Mouse (Mus musculus) heart, postnatal 10 days (tissue): ENCODE results near the gene 4930426L09Rik. TPM values are rescaled to one million over a fixed set of nuclear protein-coding genes. Genes with fewer than 3 reads are reported as not detected.

Source experiments
- DNase-seq, 2 experiments: peaks; one replicate each; pipeline ENCODE4 v3.0.0; 2021
- intact Hi-C: fragments of 180-260 bp; cut with DNase I; formaldehyde crosslinking; loops from one replicate; pipeline ENCODE4 v1.15.1; 2025
- total RNA-seq, 2 experiments: library from RNA; stranded (reverse); gene quantifications; 2 replicates each; pipeline ENCODE4 v1.2.3; 2021

4930426L09Rik gene
- total RNA-seq = under 1 TPM; 0.22 to 0.53 TPM

DNA sequence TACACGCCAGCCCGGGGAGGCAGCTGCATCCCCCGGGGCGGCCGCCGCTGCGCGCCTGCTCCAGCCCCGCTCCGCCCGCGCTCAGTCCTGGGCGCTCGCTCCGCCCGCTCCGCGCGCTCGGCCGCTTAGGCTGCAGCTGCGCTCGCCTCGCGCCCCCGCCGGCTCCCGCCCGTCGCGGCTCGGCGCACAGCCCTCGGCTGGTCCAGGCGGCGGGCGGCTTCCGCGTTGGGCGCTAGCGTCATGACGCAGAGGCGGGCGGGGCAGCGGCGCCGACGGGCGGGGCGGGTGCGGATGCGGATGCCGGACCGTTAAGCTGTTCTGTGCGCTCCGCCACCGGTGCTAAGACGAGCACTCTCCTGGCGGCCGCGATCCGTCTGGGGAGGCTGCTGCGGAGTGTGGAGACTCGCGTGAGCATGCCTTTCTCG is at the start of gene 4930426L09Rik, which contains the start of gene Pip4k2a:
4930426L09Rik (plus strand) TSS at position 290 of the 425 bp plus-strand sequence.
Pip4k2a (minus strand) TSS at position 73 of the 425 bp plus-strand sequence.
- intact Hi-C loops = loop anchor here (5.0 kb wide), 4 partner anchors 46 to 411 kb away; no protein-coding TSS in a partner anchor
- DNase-seq = peak; percentile 93 to 95

DNA sequence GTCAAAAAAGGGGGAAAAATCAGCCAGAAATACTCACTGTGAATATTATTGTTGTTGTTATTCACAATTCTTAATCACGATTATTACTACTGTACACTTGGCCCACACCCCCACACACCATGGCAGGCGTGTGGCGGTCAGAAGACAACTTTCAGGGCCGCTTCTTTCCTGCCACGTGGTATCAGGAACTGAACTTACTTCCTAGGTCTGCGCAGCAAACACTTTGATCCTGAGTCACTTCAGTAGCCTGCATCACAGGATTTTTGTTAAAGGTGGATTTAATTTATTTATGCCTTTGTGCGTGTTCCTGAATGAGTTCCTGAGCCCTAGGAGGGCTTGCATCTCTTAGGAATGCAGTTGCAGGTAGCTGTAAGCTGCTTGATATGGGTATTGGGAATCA is 49.4 kb upstream of the 4930426L09Rik start:
- DNase-seq = no peak
- intact Hi-C loops = no loop called here

DNA sequence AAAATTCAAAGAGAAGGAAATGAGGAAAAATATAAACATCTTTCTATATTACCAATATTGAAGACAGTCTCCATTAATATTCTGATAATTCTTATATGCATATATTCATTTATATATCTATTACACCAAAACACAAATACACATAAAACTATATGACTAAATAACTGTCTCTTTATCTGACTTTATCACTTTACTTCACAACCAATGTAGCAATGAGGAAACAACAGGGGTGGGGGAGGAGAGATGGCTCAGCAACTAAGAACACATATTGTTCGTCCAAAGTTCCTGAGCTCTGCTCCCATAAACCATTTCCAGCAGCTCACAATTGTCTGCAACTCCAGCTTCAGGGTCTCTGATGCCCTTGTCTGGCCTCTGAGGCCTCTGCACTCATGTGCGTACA is 47.4 kb upstream of the 4930426L09Rik start:
- intact Hi-C loops = loop anchor here (5.0 kb wide), 1 partner anchor 47 kb away; the partner anchor contains the start of genes 4930426L09Rik and Pip4k2a

DNA sequence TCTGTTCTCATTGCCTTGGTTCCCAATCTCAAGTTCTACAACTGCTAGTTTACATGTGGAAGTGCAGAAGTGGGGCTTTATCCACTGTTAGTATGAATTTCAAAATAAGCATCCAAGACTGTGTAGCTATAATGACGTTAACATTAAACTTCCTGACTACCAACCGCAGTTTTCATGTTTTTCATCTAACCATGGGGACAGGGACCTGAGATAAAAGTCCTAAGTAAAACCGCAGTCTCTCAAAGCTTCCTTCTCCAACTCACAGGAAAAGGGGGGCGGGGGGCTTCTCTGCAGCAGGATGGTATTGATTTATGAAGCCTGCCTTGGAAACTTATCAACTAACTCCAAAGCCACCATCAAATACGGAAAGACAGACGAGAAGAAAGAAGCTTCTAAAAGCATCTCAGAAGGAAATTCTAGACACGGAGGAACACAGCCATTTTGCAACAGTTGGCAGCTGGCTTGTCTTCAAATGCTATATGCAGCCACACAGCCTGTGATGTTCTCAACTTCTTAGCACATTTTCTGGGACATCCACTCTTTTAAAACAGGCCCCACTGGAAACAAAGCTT is 46.0 kb upstream of the 4930426L09Rik start:
- intact Hi-C loops = loop anchor here (5.0 kb wide), 1 partner anchor 45 kb away; the partner anchor contains the start of genes 4930426L09Rik and Pip4k2a
- no peak for DNase-seq

More for the DNA sequence above, 47.4 kb upstream of the 4930426L09Rik start:
- no peak for DNase-seq

DNA sequence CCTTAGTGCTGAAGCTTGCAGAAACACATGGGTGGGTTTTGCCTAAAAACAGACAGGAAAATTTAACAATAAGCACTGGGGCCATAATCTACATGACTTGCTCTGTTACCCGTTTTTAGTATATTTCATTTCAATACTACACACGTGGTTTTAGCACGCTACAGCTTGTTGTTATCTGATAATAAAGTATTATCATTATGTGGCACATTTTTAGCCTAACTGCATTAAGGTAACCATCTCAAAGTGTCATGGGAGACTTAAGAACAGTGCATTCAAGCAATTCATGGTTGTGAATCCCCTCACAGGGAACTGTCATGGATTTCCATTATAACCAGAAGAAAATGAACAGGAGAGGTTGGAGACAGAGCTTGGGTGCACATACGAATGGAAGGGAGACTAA is 43.7 kb upstream of the 4930426L09Rik start:
- intact Hi-C loops = loop anchor here (5.0 kb wide), 1 partner anchor 43 kb away; the partner anchor contains the start of genes 4930426L09Rik and Pip4k2a

DNA sequence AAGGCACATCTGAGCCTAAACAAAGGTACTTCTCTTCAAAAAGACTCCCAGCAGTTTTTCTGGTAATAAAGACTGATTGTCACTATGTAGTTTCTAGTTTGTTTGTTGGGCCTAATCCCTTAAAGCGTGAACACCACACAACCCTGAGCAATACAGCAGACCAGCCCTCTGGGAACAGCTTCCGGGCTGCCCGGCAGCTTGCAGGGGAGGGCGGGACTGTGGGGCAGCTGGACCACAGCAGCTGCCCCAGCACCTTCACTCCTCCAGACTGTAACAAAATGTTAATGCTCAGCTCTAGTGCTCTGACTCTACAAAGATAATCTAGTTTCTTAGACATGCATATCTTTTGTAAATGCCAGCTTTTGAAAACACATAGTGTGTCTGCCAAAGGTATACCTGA is 43.1 kb upstream of the 4930426L09Rik start:
- no peak for DNase-seq
- intact Hi-C loops = no loop called here

More for the DNA sequence above, 43.7 kb upstream of the 4930426L09Rik start:
- no peak for DNase-seq

DNA sequence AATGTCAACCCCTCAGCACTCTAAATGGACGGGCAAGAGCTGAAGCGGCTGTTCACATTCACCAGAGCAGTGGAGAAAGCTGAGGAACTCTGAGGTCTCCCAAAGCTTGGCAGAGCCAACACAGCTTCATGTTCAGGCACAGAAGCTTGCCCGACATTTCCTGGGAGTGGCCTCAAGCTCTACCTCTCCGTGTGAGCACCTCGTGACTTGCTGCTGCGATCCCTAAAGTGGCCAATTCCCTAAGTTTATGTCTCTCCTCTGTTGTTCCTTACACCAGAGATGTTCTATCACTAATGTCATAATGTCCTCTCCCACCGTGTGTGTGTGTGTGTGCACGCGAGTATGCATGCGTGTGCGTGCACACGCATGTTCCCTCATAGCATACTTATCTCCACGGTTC is 42.5 kb upstream of the 4930426L09Rik start:
- no peak for DNase-seq
- intact Hi-C loops = no loop called here

DNA sequence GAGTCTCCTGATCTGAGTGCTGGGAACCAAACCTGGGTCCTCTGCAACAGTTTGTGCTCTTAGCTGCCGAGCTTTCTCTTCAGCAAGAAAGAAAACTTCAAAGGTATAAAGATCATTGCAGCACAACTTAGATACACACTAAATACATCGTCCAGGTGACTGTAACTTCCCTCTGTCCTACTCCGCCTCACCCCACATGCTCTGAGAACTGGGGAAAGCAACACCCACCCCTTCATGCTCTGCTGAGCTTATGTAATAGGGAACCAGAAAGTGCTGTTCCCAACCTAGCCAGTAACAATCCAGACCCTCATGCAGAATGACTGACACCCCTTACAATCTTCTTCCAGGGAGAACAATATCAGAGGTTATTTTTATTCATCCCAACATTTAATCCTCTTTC is 41.7 kb upstream of the 4930426L09Rik start:
- no peak for DNase-seq
- intact Hi-C loops = no loop called here

DNA sequence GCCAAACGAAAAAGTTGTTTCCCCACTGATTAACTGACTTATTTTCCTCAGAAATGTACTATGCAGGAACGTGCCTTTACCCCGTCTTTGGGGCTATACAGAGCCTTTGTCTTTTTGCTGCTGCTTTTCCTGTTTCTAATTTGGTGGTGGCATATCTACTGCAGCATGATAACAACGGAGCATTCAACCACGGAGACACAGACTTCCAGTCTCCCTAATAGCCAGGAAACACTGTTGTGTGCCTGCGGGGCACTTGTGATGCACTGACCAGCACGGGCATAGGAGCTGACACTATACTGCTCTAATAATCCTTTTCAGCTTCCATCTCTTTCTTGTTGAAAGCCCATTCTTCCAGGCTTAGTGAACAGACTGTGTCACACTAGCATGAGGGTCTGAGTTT is 41.2 kb upstream of the 4930426L09Rik start:
- intact Hi-C loops = no loop called here
- no peak for DNase-seq

DNA sequence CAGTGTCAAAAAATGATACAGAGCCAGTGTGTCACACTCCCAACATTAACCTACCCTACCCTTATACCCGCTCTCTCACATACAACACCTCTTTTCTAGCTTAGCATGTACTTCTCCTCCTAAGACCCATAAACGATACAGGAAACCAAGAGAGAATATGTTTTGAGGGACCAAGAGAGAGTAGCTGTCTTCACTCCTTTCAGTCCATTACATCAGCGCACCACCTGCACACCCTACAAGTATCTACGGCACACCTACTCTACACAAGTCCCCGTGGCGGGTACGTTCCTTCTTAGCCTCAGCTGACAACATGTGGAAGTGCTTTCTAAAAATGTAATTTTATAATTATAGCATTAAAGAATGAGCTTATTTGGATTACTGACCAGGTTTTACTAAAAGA is 40.7 kb upstream of the 4930426L09Rik start:
- intact Hi-C loops = no loop called here

DNA sequence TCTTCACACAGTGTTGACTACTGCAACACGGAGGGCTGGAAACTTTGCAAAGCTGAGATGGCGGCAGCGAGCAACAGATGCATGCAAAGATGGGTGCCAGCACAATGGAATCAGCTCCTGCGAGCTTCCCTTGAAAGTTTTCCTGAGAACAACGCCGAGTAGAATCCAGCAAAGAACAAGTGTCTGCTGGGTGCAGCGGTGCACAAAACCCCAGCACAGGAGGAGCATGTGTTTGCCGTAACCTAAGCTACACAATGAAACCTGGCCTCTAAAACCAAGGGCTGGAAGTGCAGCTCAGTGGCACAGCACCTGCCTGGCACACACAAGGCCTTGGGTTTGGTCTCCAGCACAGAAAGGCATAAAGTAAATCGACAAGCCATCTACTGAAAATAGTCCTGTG is 40.1 kb upstream of the 4930426L09Rik start:
- no peak for DNase-seq
- intact Hi-C loops = no loop called here

More for the DNA sequence above, 40.7 kb upstream of the 4930426L09Rik start:
- no peak for DNase-seq

DNA sequence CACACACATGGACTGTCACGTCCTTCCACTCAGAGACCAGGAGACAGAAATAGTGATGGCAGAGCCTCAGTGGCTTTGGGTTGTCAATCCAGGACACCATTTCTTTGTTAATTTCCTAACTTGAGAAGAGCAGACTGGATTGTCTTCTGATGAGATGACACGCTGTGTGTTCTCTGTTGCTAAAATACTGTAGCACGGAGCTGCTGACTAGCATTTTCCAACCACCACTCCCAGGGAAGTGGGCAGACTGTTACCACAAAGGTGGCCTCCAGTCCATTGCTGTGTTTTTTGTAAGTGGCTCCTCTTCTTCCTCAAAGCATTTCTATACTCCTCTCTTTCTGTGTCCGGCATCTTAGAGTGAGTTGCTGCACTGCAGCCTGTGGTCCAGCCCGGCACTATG is 39.6 kb upstream of the 4930426L09Rik start:
- intact Hi-C loops = no loop called here
- no peak for DNase-seq

DNA sequence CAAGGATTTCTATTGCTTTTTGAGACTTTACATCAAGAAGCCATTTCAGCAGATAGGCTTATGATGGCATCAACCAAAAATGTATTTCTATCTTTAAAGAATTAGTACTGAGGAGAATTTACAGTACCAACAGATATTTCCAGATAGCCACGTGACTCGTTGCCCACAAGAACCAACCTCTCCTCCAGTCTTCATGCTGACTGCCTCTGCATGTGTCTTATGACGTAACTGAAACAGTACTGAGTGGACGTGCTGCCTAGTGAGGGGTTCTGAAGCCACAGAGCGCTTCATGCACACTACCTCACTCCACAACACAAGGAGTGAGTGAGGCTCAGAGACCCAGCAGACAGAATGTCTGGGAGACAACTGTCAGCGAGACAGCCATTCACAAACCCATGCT is 39.1 kb upstream of the 4930426L09Rik start:
- DNase-seq = no peak

DNA sequence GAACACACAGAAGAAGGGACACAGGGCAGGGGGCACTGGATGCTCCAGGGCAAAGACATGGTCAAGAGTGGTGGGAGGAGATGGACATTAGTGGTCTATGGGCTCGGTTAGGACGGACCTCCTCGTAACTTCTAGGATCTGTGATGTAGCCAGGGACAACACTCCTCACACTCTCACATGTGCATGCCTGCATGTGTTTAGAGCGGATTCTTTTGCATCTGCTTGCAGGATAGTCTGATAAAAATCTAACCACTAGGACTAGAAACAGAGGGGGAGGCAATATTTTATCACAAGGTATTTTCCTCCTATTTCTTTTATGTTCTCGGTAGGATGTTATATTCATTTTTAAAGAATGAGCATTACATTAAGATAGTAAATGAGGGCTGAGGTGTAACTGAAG is 38.6 kb upstream of the 4930426L09Rik start:
- intact Hi-C loops = no loop called here
- DNase-seq = no peak

More for the DNA sequence above, 39.1 kb upstream of the 4930426L09Rik start:
- intact Hi-C loops = no loop called here

DNA sequence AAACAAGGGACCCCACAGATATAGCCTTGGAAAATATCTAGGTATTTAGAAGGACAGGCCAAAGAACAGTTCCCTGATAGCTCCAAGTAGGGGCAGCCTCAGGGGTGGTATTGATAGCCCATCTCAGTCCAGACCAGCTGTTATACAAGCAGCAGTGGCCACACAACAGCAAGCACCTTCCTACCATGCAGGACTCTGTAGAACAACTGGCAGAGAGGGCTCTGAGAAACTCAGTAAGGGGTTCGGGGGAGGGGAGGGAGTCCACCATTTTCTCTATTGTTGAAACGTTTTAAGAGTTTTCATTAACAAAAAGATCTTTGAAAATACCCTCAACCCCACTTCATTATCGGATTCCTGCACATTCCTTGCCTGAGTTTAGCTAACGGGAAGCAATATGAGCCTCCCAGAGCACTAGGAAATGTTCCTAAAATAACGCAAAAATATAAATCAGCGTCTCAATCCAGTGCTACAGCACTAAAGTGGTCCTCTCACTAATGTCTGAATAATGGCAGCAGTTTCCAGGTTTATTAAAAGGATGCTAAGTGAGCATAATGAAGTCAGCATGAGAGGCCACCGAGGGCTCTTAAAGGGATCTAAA is 37.7 kb upstream of the 4930426L09Rik start:
- intact Hi-C loops = no loop called here
- DNase-seq = no peak

DNA sequence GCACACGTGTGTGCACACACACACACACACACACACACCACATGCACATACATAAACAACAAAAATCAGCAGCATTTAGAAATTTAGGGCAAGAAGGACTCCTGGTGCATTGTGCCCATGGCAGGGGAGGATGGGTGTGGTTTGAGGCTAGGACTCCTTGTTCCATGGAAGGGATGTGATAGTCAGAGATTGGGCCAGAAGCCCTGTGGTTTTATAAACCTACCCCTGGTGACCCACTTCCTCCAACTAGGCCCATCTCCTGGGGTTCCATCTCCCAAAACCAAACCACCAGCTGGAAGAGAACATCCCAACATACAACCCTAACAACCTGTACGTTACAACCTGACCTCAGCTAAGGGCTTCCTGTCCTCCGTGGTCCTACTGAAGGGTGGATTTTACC is 35.6 kb upstream of the 4930426L09Rik start:
- intact Hi-C loops = no loop called here
- no peak for DNase-seq

DNA sequence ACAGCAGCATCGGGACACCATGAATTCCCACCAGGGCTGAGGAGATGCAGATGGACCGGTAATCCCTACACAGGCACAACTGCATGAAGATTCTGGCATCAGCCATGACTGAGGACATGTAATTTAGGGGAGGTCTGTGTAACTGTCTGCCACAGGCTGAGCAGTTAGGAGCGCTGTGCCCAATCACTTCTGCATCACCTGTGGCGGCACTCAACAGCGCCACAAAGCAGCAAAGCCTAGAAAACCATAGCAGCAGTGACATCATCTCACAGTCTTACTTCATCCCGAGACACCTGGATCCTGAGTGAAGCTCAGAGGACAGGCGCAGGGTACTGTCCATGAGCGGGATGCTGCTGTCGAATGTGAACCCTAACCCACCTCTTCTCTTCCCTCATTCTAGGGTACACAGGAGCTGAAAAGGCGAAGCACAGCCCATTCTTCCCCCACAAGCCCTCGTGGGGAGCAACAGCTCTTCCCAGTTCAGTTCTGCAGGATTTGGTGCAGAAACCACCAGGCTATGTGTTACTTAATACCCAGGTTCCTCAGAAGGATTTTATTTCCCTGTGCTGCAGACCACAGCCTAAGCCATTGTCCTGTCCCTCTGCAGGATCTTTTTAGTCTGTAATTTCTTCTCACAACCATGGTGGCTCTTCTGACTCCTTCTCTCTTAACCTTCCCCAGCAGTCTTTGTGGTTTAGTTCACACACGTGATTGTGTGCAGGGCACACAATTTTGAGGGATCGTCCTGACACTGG is 34.7 kb upstream of the 4930426L09Rik start:
- DNase-seq = no peak
- intact Hi-C loops = no loop called here

DNA sequence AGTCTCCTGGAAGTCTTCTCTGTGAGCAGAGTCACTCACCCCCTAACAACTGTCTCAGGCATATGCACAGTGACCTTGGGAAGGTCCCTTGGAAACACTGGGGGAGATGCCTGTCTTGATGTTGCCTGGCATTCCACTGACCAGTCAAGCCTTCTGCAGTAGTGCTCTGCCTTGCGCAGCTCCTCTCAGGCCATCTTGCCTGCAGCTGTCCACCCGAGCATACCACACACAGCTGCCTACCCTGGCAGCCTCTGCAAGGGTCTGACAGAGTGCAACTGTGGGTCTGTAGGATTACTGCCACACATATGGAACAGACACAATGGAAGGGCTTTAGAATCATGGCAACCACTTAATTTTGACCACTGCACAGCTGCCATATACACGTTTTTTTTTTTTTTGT is 33.0 kb upstream of the 4930426L09Rik start:
- intact Hi-C loops = no loop called here

DNA sequence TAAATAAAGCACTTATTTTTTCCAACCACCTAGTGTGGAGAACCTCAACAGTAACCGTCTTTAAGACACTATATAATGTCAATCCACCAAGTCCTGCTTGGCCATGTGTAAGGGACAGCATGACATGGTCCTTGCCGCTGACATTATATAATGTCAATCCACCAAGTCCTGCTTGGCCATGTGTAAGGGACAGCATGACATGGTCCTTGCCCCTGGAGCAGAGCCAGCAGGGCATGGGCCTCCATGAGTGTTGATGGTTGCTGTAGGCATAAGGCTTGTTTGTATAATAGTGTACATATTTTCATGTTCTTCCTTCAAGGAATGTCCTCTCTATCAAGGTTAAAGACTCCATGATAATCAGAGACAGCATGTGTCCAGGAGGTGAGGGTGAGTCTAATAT is 32.2 kb upstream of the 4930426L09Rik start:
- no peak for DNase-seq
- intact Hi-C loops = no loop called here

More for the DNA sequence above, 33.0 kb upstream of the 4930426L09Rik start:
- no peak for DNase-seq

DNA sequence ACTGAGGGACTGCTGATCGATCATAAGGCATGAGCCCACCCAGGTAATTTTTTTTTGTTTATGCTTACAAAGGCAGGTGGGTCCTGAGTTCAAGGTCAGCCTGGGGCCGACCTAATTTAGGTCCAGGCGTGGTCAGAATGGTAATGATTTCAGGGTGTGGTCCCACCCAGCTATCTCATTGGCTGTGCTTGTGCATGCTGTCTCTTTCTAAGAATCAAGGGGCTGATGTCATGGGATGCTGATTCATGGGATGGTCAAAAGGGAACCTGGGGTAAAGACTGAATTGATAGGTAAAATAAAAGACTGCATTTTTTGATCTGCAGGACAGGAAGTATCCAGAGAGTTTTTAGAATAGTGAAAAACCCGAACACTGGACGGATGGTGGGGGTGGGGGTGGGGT is 31.6 kb upstream of the 4930426L09Rik start:
- DNase-seq = no peak
- intact Hi-C loops = no loop called here

DNA sequence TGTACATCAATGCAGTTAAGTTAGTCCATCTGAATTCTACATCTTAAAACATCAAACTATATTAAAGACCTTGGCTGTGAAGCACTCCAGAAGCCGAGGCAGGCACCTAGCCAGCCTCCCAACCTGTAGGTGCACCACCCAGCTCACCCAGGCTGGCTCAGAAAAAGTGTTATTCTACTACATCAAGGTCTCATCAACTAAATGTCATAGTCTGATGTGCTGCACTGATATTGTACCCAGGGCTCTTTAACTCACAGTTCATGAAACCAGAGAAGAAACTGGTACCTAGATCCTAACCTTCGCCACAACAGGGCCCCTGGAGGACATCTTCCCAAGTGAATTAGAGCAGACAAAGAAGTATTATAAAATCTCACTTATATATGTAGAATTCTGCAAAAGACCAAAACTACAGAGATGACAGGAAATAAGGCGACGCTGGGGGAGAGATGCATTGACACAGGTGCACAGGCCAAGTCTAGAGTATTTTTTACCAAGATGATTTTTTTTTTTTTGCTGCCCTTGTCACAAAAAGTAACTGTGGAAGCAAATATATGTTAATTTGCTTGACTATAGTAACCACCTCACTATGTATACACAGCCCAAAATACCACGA is 30.6 kb upstream of the 4930426L09Rik start:
- intact Hi-C loops = no loop called here
- DNase-seq = no peak
